Mouse (Mus musculus): ENCODE data around the gene Ahsa1.
A peak's percentile ranks its signal among the peaks of the same experiment; 100 is the strongest.
"Not testable (repeated sequence)": the region's sequence is repeated elsewhere in the genome, so short reads cannot be mapped to it uniquely, and the experiment has no call there.

The Ahsa1 gene

DNA sequence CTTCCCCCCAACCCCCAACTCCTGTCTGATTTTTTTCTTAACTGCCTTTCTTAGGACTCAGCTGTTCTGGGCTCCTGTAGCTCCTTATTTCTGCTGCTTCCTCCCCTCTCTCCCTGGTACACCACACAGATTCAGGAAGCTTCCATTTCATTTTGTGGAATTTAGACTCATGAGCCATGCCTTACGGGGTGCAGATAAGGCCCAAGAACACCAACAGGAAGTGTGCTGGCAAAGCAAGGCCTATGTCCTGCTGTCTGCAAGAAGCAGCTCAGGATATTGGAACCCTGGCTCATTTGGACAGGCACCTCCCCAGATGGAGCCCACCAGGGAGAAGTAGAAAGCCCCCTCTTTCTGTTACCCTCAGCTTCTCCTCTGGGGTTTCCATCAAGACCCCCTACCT lies 15.5 kb downstream of the Ahsa1 start:
- no peak for DNase-seq (ENCODE audit: low spot score)

DNA sequence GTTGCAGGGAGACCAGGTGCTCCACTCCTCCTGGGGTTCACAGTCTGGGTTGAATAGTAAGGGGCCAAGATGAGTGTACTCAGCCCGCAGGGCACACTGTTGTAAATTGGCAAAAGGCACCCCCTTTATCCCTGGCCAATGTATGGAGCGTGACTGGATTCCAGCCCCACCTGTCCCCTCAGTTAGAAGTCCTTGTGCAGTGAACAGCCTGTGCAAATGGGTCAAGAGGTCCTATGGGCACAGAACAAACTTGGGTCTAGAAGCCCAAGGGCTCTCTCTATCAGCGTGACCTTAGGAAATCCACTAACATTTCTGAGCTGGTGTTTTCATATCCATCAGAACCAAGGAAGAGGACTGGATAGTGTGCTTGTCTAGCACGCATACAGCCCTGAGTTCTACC lies 16.5 kb downstream of the Ahsa1 start:
- DNase-seq (ENCODE audit: low spot score): no peak

DNA sequence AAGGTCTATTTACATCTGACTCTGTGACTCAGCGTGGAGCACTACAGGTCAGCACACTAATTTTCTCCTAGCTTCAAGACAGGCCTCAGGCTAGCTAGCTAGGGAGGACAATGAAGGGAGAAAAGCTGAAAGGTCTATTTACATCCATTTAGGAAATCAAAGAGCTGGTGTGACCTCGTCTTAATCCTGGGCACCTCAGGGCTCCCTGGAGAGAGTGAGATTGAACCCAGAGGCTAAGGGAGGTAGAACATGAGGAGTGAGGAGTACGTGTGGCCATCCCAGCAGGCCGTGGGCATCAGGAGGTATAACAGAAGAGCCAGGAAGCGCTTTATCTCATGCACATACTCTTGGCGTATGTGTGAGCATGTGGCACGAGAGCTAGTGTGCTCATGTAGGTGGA lies 17.4 kb downstream of the Ahsa1 start:
- no peak for DNase-seq (ENCODE audit: low spot score)

DNA sequence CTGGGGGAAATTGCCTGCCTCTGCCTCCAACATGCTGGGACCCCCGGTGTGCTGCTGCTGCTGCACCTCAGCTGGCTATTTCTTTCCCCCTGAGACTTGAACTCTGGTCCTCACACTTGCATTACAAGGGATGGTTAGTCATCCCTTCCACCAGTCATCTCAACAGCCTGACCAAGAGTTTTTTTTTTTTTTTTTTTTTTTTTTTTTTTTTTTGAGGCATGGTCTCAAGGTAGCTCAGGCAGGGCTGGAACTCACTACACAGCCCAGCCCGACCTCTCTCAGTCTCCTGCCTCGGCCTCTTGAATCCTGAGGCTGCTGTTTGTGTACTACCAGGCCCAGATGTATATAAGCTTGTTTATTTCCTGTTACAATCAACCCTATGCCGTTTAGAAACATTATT lies 18.0 kb downstream of the Ahsa1 start:
- no peak for DNase-seq (ENCODE audit: low spot score)

DNA sequence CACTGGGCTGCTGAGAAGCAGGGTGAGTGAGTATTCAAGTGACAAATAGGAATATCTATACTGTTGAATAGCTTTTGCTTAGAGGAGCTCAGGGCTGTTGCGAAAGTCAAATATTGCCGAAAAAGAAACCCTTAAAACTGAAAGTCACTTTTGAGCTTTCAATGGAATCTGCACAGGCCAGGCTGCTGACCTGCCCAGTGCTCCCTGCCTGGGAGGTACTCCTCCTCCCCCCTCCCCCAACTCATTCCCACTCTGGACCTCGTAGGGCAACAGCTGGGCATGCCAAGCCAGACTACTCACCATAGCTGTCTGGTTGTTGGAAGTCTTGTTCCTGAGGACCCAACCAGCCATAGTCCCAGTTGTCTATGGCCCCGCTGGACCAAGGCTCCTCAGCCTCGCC lies 18.4 kb downstream of the Ahsa1 start:
- no peak for DNase-seq (ENCODE audit: low spot score)

DNA sequence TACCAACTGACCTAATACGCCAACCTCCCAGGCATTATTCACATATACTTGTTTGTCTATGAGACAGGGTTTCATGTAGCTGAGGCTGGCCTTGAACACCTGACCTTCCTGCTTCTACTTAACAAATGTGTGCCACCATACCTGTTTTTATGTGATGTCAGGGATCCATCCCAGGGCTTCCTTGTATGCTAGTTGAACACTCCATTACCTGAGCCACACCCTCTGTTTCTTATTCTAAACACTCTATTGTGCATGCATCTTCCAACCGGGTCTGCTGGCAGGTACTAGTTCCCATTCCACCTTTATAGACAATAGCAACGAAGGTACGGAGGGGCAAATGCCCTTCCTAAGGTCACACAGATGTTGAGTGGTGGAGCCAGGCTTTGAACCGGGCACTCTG lies 22.8 kb downstream of the Ahsa1 start:
- DNase-seq (ENCODE audit: low spot score): no peak

DNA sequence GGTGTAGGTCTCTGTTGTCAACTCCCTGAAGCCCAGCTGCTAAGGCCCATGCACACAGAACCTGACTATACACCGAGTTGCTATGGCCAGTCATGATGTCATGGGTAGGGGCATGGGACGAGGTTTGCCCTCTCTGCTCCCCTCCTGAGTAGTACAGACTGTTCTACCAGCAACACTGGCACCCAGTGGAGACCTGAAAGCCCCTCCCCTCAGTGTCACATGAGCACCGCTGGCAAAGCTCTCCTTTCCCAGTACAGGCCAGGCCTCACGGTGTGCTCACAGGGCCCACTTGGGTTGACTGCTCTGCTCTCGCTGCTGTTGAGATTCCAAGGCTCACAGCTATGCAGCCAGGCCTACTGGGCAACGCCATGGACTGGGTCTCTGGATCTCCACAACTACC lies 27.7 kb downstream of the Ahsa1 start:
- no peak for DNase-seq (ENCODE audit: low spot score)

DNA sequence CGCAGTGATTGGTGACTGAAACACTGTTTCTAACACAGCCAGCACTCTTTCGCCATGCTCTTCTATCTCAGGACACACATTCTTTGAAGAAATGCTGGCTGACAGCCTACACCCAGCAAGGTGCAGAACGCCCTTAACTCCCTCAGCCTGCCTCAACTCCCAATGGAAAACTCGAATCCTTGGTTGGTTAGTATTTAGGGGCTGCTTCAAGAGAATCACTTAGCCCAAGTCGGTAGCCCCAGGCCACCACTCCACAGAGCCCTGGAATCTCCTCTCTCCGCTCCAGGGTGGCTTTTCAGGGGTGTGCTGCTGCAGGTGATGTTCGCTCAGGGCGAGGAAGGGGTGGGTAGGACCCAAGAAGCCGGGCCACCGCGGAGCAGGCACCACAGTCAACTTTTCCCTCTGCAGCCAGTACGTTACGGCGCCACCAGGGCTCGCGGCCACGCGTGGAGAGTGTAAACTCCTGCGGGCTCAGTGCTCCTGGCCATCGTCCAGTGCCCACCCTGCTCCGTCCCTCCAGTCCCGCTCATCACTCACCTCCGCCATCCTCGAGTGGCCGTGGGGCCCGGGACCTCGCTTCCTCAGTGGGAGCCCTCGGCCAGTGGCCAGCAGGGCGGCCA lies 32.9 kb downstream of the Ahsa1 start:
- no peak for DNase-seq (ENCODE audit: low spot score)

DNA sequence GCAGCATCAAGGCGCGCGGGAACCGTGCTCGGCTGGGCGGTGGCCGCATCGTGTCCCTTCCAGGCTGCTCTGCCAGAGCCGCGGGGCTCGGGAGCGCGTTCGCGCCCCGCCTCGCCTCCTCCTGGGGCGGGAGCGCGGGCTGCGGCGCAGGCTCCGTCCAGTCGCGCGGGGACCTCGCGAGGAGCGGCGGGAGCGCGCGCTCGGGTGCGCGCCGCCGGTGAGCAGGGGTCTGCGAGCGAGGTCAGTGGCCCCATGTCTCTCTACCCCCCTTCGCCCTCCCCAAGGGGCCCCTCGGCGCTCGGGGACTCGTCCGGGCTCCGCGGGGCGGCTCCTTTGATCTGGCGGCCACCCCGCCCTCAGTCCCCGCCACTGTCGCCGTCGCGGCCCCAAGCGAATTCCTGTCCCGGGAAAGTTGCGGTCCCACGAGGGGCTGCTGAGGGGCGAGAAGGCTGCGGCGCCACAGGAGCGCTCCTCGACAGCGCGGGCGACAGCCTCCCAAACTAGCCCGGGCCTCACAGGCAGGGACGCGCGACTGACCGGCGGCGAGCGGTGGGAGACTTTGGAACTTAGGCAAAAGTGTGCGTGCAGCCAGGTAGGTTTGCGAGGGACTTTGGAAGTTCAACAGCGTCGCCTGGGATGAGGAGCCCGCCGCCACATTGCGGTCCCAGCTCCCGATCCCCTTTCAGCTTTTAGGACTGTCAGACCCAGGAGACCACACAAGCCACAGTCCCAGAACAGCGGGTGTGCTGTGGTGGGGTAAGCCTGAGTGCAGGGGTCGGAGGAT lies 33.6 kb downstream of the Ahsa1 start, which contains the start of gene Ism2:
Gene Ism2, minus strand, starts transcription at position 49 of the 784 bp plus-strand sequence.
- DNase-seq (ENCODE audit: low spot score): no peak

DNA sequence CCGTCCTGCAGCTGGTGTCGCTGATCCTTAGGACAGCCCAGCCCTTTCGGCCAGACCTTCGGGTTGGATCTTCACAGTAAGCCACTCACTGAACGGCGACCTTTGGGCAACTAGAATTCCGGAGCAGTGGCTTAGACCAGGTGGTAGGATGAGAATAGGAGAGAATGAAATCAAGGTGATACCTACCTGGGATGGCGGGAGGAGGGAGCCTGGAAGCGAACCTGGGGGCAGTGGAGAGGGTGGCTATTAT lies 34.1 kb downstream of the Ahsa1 start:
- DNase-seq (ENCODE audit: low spot score): no peak

DNA sequence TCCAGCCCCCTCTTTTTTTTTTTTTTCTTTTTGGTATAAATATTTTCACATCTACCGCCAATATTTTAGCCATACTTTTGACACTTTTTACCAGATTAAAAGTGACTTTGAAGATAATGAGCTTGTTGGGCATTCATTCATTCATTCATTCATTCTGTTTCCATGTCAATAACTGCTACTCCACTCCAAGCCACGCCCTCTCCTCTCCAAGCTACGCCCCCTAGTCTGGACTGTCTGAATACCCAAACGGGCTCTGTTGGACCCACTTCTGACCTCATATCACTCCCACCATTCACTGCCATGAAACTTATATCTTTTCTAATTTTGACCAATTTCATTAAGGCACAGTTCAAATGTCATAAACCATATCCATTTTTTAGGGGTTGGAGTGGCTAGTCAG lies 34.9 kb downstream of the Ahsa1 start:
- DNase-seq (ENCODE audit: low spot score): no peak

DNA sequence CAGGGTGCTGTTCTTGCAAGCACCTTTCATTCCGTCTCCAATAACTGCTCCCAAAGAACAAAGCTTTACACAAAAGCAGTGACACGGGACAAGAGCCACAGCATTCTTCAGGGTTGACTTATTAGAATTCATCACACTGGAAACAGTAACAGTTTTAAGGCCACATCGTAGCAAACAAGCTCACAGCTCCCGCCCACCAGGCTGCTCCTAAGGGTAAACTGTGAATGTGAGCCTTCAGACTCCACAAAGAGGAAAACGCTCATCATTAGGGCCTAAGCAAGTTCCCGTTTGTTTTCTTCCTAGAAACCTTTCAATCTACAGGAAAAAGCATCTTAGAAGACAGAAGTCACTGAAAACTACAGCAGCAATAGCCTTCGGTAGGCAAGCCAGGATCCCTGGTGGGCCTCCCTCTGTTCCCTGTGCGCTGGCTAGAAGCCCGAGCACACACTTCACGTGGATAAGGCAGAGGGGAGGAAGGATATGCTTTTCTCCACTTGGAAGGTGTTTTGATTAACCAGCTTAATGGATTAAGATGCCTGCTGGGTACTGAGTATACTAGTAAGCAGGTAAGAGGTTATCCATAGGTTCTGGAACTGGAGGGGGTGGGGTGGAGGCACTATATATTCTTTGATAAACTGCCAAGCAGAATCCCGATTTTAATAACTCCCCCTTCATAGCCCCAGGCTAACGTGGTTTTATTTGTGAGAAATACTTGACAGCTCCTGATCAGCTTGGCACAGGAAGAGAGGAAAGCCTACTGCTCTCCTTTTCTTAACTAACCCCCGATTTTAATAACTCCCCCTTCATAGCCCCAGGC lies 39.7 kb downstream of the Ahsa1 start:
- DNase-seq (ENCODE audit: low spot score): no peak

DNA sequence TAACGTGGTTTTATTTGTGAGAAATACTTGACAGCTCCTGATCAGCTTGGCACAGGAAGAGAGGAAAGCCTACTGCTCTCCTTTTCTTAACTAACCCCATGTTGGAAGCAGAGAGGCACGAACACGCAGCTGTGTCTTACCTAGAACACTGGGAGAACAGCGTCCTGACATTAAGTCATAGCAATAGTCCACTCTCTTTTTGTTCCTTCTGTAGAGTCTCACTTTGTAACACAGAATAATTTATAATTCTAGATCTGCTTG lies 40.2 kb downstream of the Ahsa1 start:
- not testable (repeated sequence) for DNase-seq (ENCODE audit: low spot score)

DNA sequence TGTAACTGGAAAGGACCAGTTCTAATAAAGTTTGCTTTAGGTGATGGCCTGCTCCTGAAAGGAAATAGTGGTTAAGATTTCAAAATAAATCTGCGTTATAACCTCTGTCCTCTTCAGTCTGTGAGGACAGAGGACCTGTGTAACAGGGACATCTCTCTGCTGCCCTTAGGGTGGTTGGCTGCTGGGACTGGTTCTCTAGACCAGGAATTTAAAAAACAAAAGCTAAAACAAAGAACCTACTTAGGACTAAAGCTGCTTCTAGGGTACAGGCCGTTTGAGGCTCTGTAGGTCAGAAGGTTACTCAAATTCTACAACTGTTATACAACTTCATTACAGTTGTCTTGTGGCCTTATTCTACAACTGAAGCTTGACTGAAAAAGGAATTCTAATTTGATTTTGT lies 46.8 kb downstream of the Ahsa1 start:
- peak; percentile 14 for DNase-seq (ENCODE audit: low spot score)

DNA sequence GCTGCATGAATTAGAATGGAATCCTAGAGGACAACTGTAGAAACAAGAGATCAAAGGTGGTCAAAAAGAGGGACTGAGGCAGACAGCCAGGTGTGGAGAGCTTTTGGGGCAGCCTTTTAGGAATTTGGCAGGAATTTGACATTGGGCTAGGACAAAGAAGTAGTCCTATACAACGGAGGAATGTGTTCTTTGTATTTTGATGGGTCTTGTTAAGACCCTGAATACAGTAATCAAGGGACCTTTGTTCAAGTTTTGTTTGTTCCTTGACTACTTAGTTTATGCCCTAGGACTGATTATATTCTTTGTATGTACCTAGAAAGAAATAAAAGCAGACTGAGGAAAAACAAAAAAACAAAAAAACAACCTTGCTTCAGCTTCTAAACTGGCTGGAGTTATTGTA lies 51.7 kb downstream of the Ahsa1 start:
- DNase-seq (ENCODE audit: low spot score): no peak

DNA sequence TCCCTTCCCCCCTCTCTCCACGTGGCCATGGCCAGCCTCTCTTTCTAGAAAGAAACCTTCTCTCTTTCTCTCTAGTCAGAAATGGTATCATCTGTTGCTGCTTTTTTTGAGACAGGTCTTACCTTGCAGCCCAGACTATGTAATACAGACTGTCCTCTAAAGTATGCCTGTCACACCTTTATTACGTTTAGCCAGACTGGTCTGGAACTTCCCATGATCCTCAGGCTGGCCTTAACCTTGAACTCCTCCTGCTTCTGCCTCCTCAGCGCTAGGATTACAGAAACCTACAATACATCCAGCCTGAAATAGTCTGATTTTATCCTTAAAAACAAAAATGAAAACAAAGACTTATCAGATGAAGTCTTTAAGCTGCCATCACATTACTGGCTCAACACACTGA lies 53.0 kb downstream of the Ahsa1 start:
- DNase-seq (ENCODE audit: low spot score): no peak
